Mouse (Mus musculus): Measurements from ENCODE around the gene Adcy5. TPM values are rescaled to one million over a fixed set of nuclear protein-coding genes. Genes with fewer than 3 reads are reported as not detected.

Gene Adcy5
- total and polyA plus RNA-seq, 3 experiments: 0.05 TPM; not detected in 2

DNA sequence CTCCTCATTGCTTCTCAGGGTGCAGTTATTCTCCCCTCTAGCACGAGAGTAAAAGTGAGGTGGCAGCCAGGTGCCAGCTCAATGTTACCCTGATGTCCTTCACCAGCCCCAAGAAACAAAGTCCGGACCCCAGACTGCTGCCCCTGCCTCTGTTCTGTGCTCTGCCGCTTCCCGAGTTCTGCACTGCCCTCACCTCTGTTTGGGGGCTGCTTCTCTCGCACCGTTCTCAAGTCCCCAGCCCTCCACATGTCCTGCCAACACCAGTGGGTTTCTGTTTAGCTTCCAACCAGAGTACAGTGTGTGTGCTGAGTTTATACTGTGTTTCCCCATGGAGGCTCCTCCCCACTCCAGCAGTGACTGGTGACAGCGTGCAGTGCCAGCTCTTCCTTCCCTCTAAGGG lies 150.5 kb downstream of the Adcy5 start:
- Histone ChIP-seq H3K4me1 (ENCODE audit: insufficient read depth, low read depth, low read length) (no peaks in the 10 kb centered on the region), H3K36me3 (replicated peaks) (peaks cover 16% of the 10 kb centered on the region), H3K9me3 (replicated peaks) (no peaks in the 10 kb centered on the region), H3K27me3 (ENCODE audit: insufficient read depth, low read length) (no peaks in the 10 kb centered on the region), H3K4me3 (ENCODE audit: low read depth, low read length) (no peak overlapping the region)
- no peak for DNase-seq (ENCODE audit: low spot score)
- TF ChIP-seq POLR2AphosphoS5 (IDR thresholded peaks at IDR 0.05; ENCODE audit: insufficient replicate concordance, low read depth, low read length) (no peak), TAL1 (conservative IDR thresholded peaks at IDR 0.05; ENCODE audit: low read depth, low read length) (no peak)
- no peak for ATAC-seq (ENCODE audit: extremely low read depth, insufficient number of reproducible peaks, low FRiP score, poor library complexity, severe bottlenecking)

DNA sequence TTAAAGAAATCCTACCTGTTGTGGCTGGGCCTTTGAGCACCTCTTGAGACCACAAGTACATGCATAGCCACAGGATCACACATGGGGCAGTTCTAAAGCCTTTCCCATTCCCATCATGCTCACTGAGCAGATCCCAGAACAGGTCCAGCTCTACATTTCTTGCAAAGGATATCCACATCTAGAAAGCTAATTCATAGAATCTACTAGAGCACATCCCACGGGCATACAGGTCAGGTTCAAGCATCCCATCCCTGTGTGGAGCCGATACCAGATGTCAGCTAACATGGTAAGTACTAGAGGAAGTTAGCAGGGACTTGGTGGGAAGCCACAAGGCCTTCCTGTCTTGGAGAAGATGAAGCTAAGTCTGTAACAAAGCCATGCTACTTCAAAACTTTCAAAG lies 152.0 kb downstream of the Adcy5 start:
- H3K4me1 ChIP-seq (ENCODE audit: insufficient read depth, low read depth, low read length): no peaks in the 10 kb centered on the region
- DNase-seq (ENCODE audit: low spot score) (no peak), ATAC-seq (ENCODE audit: extremely low read depth, insufficient number of reproducible peaks, low FRiP score, poor library complexity, severe bottlenecking) (no peak)
- H3K4me3 ChIP-seq (ENCODE audit: low read depth, low read length): no peak overlapping the region
- H3K9me3 ChIP-seq (replicated peaks): no peaks in the 10 kb centered on the region
- no peak for TF ChIP-seq CTCF (IDR thresholded peaks at IDR 0.05; ENCODE audit: low read depth, low read length)
- TF ChIP-seq POLR2AphosphoS5 (IDR thresholded peaks at IDR 0.05; ENCODE audit: insufficient replicate concordance, low read depth, low read length): no peak
- TF ChIP-seq GATA2 (IDR thresholded peaks at IDR 0.05; ENCODE audit: borderline replicate concordance, low read depth, low read length): no peak
- TF ChIP-seq GATA1 (IDR thresholded peaks at IDR 0.05; ENCODE audit: borderline replicate concordance, low read length): no peak
- no peak for TF ChIP-seq TAL1 (conservative IDR thresholded peaks at IDR 0.05; ENCODE audit: low read depth, low read length)
- H3K36me3 ChIP-seq (replicated peaks): peaks cover 16% of the 10 kb centered on the region
- no peaks in the 10 kb centered on the region for H3K27me3 ChIP-seq (ENCODE audit: insufficient read depth, low read length)

DNA sequence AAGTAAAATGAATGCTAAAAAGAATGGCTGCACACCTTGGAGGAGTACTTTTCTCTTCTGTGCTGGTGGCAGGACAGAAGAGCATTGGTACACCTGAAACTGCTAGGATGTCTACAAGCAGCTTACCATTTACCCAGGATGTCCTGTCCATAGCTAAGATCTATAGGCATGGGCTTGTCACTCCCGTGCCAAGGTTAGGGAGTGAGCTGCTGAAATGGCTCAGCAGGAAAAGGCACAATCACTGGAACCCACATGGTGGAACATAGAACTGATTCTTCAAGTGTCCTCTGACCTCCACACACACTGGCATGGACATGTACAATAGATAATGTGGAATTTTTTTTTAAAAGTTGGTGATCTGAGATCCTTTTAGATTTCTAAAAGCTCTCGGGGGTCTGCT lies 152.7 kb downstream of the Adcy5 start:
- Histone ChIP-seq H3K4me1 (ENCODE audit: insufficient read depth, low read depth, low read length) (no peaks in the 10 kb centered on the region), H3K36me3 (replicated peaks) (peaks cover 18% of the 10 kb centered on the region), H3K27me3 (ENCODE audit: insufficient read depth, low read length) (no peaks in the 10 kb centered on the region), H3K9me3 (replicated peaks) (no peaks in the 10 kb centered on the region), H3K4me3 (ENCODE audit: low read depth, low read length) (no peak overlapping the region)
- TF ChIP-seq TAL1 (conservative IDR thresholded peaks at IDR 0.05; ENCODE audit: low read depth, low read length) (no peak), GATA2 (IDR thresholded peaks at IDR 0.05; ENCODE audit: borderline replicate concordance, low read depth, low read length) (no peak), POLR2AphosphoS5 (IDR thresholded peaks at IDR 0.05; ENCODE audit: insufficient replicate concordance, low read depth, low read length) (no peak), GATA1 (IDR thresholded peaks at IDR 0.05; ENCODE audit: borderline replicate concordance, low read length) (no peak), CTCF (IDR thresholded peaks at IDR 0.05; ENCODE audit: low read depth, low read length) (no peak)
- ATAC-seq (ENCODE audit: extremely low read depth, insufficient number of reproducible peaks, low FRiP score, poor library complexity, severe bottlenecking): no peak
- no peak for DNase-seq (ENCODE audit: low spot score)

DNA sequence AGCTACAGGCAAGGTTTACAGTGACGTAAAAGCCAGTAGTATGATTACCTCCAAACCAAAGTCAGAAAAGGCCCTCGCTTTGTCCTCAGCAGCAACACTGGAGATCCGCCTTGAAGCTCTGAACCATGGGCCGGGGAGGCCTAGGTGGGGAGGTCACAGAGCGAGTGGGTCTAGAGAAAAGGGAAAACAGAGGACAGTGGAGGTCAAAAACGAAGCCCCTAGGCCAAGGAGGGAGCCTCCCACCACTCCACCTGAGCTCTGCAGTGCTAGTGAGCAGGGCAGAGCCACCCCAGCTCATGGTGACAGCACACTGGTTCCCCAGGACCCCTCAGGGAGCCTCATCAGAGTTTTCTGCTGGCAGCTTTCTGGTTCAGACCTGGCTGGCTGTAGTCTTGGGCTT lies 153.3 kb downstream of the Adcy5 start:
- H3K27me3 ChIP-seq (ENCODE audit: insufficient read depth, low read length): no peaks in the 10 kb centered on the region
- H3K9me3 ChIP-seq (replicated peaks): no peaks in the 10 kb centered on the region
- no peak overlapping the region for H3K4me3 ChIP-seq (ENCODE audit: low read depth, low read length)
- ATAC-seq (ENCODE audit: extremely low read depth, insufficient number of reproducible peaks, low FRiP score, poor library complexity, severe bottlenecking) (no peak), DNase-seq (ENCODE audit: low spot score) (no peak)
- peaks cover 23% of the 10 kb centered on the region for H3K36me3 ChIP-seq (replicated peaks)
- no peak for TF ChIP-seq CTCF (IDR thresholded peaks at IDR 0.05; ENCODE audit: low read depth, low read length)
- TF ChIP-seq GATA2 (IDR thresholded peaks at IDR 0.05; ENCODE audit: borderline replicate concordance, low read depth, low read length): no peak
- no peak for TF ChIP-seq GATA1 (IDR thresholded peaks at IDR 0.05; ENCODE audit: borderline replicate concordance, low read length)
- TF ChIP-seq POLR2AphosphoS5 (IDR thresholded peaks at IDR 0.05; ENCODE audit: insufficient replicate concordance, low read depth, low read length): no peak
- TF ChIP-seq TAL1 (conservative IDR thresholded peaks at IDR 0.05; ENCODE audit: low read depth, low read length): no peak
- no peaks in the 10 kb centered on the region for H3K4me1 ChIP-seq (ENCODE audit: insufficient read depth, low read depth, low read length)

DNA sequence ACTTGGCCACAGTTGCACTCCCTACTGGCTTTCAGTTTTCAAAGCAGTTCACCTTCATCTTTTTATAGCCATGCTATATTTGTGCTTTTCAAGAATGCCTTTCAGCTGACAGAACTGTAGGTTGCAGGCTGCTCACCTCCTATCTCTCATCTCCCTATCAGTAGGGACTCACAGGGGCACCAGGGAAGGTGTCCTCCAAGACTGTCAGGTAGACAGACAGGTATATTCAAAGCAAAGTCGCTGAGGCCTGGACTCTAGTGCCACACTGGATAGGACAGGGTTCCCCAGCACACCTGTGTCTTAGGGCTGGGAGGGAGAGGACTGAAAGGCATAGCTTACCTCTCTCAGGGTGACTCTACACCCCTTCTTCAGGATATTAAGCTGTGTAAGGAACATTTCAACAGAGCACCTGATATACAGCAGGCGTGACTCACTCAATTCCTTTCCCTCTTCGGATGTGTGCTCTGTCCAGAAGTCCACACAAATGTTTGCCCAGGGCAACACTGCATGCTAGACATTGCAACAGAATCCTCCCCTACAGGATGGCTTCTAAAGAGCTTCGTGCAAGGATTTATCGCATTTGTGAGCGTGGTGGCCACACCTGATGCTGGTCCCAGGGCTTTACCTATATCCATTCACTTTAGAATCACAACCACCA lies 153.9 kb downstream of the Adcy5 start:
- DNase-seq (ENCODE audit: low spot score) (no peak), ATAC-seq (ENCODE audit: extremely low read depth, insufficient number of reproducible peaks, low FRiP score, poor library complexity, severe bottlenecking) (no peak)
- H3K9me3 ChIP-seq (replicated peaks): no peaks in the 10 kb centered on the region
- no peaks in the 10 kb centered on the region for H3K27me3 ChIP-seq (ENCODE audit: insufficient read depth, low read length)
- H3K4me3 ChIP-seq (ENCODE audit: low read depth, low read length): no peak overlapping the region
- no peak for TF ChIP-seq TAL1 (conservative IDR thresholded peaks at IDR 0.05; ENCODE audit: low read depth, low read length)
- no peak for TF ChIP-seq POLR2AphosphoS5 (IDR thresholded peaks at IDR 0.05; ENCODE audit: insufficient replicate concordance, low read depth, low read length)
- no peak for TF ChIP-seq GATA1 (IDR thresholded peaks at IDR 0.05; ENCODE audit: borderline replicate concordance, low read length)
- no peak for TF ChIP-seq GATA2 (IDR thresholded peaks at IDR 0.05; ENCODE audit: borderline replicate concordance, low read depth, low read length)
- no peak for TF ChIP-seq CTCF (IDR thresholded peaks at IDR 0.05; ENCODE audit: low read depth, low read length)
- peaks cover 24% of the 10 kb centered on the region for H3K36me3 ChIP-seq (replicated peaks)
- H3K4me1 ChIP-seq (ENCODE audit: insufficient read depth, low read depth, low read length): no peaks in the 10 kb centered on the region

DNA sequence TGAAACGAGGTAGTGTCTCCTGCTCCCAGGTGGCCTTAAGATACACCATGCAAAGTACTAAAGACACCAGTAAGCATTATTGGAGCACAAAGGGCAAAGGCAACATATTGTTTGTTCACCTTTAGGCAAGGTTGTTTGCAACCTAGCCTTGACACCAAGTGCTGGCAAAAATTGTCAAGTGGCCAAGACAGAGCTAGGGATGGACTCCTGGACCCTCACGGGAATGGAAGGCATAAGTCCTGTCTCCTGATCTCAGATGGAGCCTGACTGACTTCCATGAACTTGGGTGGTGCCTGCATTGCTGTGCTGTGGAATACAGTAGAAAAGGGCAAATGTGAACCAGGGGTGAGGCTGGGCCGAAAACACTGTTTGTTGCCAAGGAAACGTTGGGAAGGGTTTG lies 155.0 kb downstream of the Adcy5 start:
- Histone ChIP-seq H3K4me1 (ENCODE audit: insufficient read depth, low read depth, low read length) (no peaks in the 10 kb centered on the region), H3K36me3 (replicated peaks) (peaks cover 27% of the 10 kb centered on the region), H3K4me3 (ENCODE audit: low read depth, low read length) (no peak overlapping the region), H3K9me3 (replicated peaks) (no peaks in the 10 kb centered on the region), H3K27me3 (ENCODE audit: insufficient read depth, low read length) (no peaks in the 10 kb centered on the region)
- ATAC-seq (ENCODE audit: extremely low read depth, insufficient number of reproducible peaks, low FRiP score, poor library complexity, severe bottlenecking) (no peak), DNase-seq (ENCODE audit: low spot score) (no peak)
- TF ChIP-seq TAL1 (conservative IDR thresholded peaks at IDR 0.05; ENCODE audit: low read depth, low read length) (no peak), GATA2 (IDR thresholded peaks at IDR 0.05; ENCODE audit: borderline replicate concordance, low read depth, low read length) (no peak), POLR2AphosphoS5 (IDR thresholded peaks at IDR 0.05; ENCODE audit: insufficient replicate concordance, low read depth, low read length) (no peak), CTCF (IDR thresholded peaks at IDR 0.05; ENCODE audit: low read depth, low read length) (no peak), GATA1 (IDR thresholded peaks at IDR 0.05; ENCODE audit: borderline replicate concordance, low read length) (no peak)
